Comparison of ENCODE assay signal across 8 mouse cellular contexts in the genomic region with DNA sequence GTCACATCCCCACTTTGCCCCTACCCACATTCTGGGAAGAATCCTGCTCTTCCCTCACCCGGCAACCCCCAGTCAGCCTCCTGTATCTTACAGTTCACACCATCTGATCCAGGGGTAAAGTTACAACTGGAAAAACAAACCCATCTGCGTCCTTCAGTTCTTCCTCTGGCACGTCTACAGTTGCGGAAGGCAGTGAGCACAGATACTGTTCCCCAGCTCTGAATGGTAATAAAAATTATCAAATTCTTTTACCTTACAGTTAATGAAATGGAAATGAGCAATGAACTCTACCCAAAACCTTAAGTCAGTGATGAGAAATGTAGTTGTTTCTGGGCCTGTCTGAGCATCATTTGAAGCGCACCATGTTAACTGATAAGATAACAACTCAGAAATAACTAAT. TPM values are rescaled to one million over a fixed set of nuclear protein-coding genes. Genes with fewer than 3 reads are reported as not detected.
DNase-seq lines count a peak whose midpoint lies in the region; ATAC-seq and TF ChIP-seq lines count a peak whose summit lies in the region.

No protein-coding gene starts in this region.

- H3K27me3 ChIP-seq in forebrain, embryonic 11.5 days (ENCODE audit: control insufficient read depth, insufficient read depth, low read length), result no peaks in the 10 kb centered on the region
- H3K27me3 ChIP-seq in intestine, postnatal 0 days (replicated peaks; ENCODE audit: control insufficient read depth, insufficient read depth, low read length), result no peaks in the 10 kb centered on the region
- H3K27me3 ChIP-seq in small intestine, adult 2 months (ENCODE audit: control insufficient read depth, insufficient read depth, low read length), result no peaks in the 10 kb centered on the region

- peak overlapping the region; percentile 91 for H3K27ac ChIP-seq in gastrocnemius, adult 2 months
- peak overlapping the region; percentile 100 for H3K27ac ChIP-seq in forebrain, embryonic 11.5 days (ENCODE audit: low read depth, low read length)
- H3K27ac ChIP-seq in intestine, postnatal 0 days (ENCODE audit: low read depth, low read length), result peak overlapping the region; percentile 88
- peak overlapping the region; percentile 79 for H3K27ac ChIP-seq in small intestine, adult 2 months (ENCODE audit: insufficient read depth, low read depth, low read length)

- H3K9ac ChIP-seq in forebrain, embryonic 11.5 days (ENCODE audit: low read length), result no peak overlapping the region
- no peak overlapping the region for H3K9ac ChIP-seq in intestine, postnatal 0 days (ENCODE audit: low read depth, low read length)

- H3K36me3 ChIP-seq in forebrain, embryonic 11.5 days (ENCODE audit: control insufficient read depth, insufficient read depth, low read length), result no peaks in the 10 kb centered on the region
- H3K36me3 ChIP-seq in intestine, postnatal 0 days (ENCODE audit: control insufficient read depth, insufficient read depth), result no peaks in the 10 kb centered on the region
- no peaks in the 10 kb centered on the region for H3K36me3 ChIP-seq in small intestine, adult 2 months (ENCODE audit: control insufficient read depth, insufficient read depth, low read length)

- no peaks in the 10 kb centered on the region; the same call in 1 of the 2 replicates for H3K9me3 ChIP-seq in forebrain, embryonic 11.5 days (ENCODE audit: control insufficient read depth, low read length)
- no peaks in the 10 kb centered on the region for H3K9me3 ChIP-seq in intestine, postnatal 0 days (ENCODE audit: control insufficient read depth)

- ATAC-seq in forebrain, embryonic 11.5 days (replicated peaks; ENCODE audit: low FRiP score), result no peak
- ATAC-seq in intestine, postnatal 0 days, result no peak

- 58% methylated on average over 5 of the region's 5 CpGs for WGBS in forebrain, embryonic 11.5 days
- WGBS in intestine, postnatal 0 days, result 59% methylated on average over 5 of the region's 5 CpGs
- 51% methylated on average over 5 of the region's 5 CpGs for WGBS in small intestine, adult 2 months

- intact Hi-C loops in gastrocnemius, adult 2 months (cut with DNase I), result loop anchor here (1.0 kb wide), 2 partner anchors 64 to 87 kb away; no protein-coding TSS in a partner anchor

- peak; percentile 26 for DNase-seq in gastrocnemius, adult 2 months
- no peak for DNase-seq in gastrocnemius, postnatal 4 days (ENCODE audit: low spot score in 2 of 2)
- DNase-seq in A20 (ENCODE audit: low read depth, low spot score), result peak; percentile 71
- DNase-seq in forebrain, embryonic 11.5 days (ENCODE audit: low spot score), result no peak
- DNase-seq in urinary bladder, postnatal 25 days (ENCODE audit: low spot score), result no peak
- no peak for DNase-seq in left cerebral cortex, adult 9 months (ENCODE audit: low spot score in 2 of 2)

- H3K4me1 ChIP-seq in forebrain, embryonic 11.5 days (replicated peaks; ENCODE audit: control insufficient read depth, insufficient read depth, low read length), result peaks cover 6% of the 10 kb centered on the region; the same call in 1 of the 2 replicates
- peaks cover 15% of the 10 kb centered on the region; the same call in 1 of the 2 replicates for H3K4me1 ChIP-seq in intestine, postnatal 0 days (replicated peaks; ENCODE audit: control insufficient read depth, insufficient read depth, low read length)
- H3K4me1 ChIP-seq in small intestine, adult 2 months (ENCODE audit: control insufficient read depth, insufficient read depth, insufficient read length, low read length), result peaks cover 31% of the 10 kb centered on the region

- TF ChIP-seq CTCF in gastrocnemius, adult 2 months (IDR thresholded peaks at IDR 0.05), result no peak
- no peak for TF ChIP-seq CTCF in intestine, postnatal 0 days (IDR thresholded peaks at IDR 0.05; ENCODE audit: low read depth)
- TF ChIP-seq CTCF in small intestine, adult 2 months (IDR thresholded peaks at IDR 0.05; ENCODE audit: extremely low read depth, insufficient read length, insufficient replicate concordance, low read depth, low read length), result no peak

- H3K4me3 ChIP-seq in gastrocnemius, adult 2 months, result peak overlapping the region; percentile 31
- H3K4me3 ChIP-seq in forebrain, embryonic 11.5 days (ENCODE audit: low read depth, low read length), result no peak overlapping the region
- H3K4me3 ChIP-seq in intestine, postnatal 0 days (ENCODE audit: low read depth, low read length), result no peak overlapping the region
- H3K4me3 ChIP-seq in small intestine, adult 2 months (ENCODE audit: low read depth, low read length), result no peak overlapping the region

- H3K4me2 ChIP-seq in forebrain, embryonic 11.5 days (ENCODE audit: low read depth, low read length, severe bottlenecking), result no peak overlapping the region
- H3K4me2 ChIP-seq in intestine, postnatal 0 days (replicated peaks; ENCODE audit: low read depth), result no peak overlapping the region

- TF ChIP-seq POLR2A in small intestine, adult 2 months (IDR thresholded peaks at IDR 0.05; ENCODE audit: low read depth, low read length), result no peak

RNA-seq across cellular contexts. Expression of a gene that starts 38.1 kb away (rescaled TPM):
- total RNA-seq in gastrocnemius, adult 2 months (2021), result 10 to 100 TPM; 43.4 to 46.9 TPM
- total RNA-seq in gastrocnemius, postnatal 4 days (2021), result 100 to 1,000 TPM in 1 of 2 experiments, 10 to 100 TPM in 1; 85.1 to 102 TPM
- polyA plus RNA-seq in forebrain, embryonic 11.5 days (2014; fragmentation: Nextera tagmentation; extraction: Ambion mirVana), result 57.8 and 66.6 TPM in 2 replicates
- 8.6 and 9.4 TPM in 2 replicates for polyA plus RNA-seq in intestine, postnatal 0 days (2015; fragmentation: Nextera tagmentation; extraction: Ambion mirVana)
- polyA plus RNA-seq in small intestine, adult 2 months (2012; rRNA removed), result 9.4 and 19.0 TPM in 2 replicates

RNA-seq across cellular contexts. Expression of a gene that starts 52.5 kb away (rescaled TPM):
- not detected for total RNA-seq in gastrocnemius, adult 2 months (2021)
- not detected for total RNA-seq in gastrocnemius, postnatal 4 days (2021)
- not detected in 2 replicates for polyA plus RNA-seq in forebrain, embryonic 11.5 days (2014; fragmentation: Nextera tagmentation; extraction: Ambion mirVana)
- polyA plus RNA-seq in intestine, postnatal 0 days (2015; fragmentation: Nextera tagmentation; extraction: Ambion mirVana), result not detected in 2 replicates
- not detected in 2 replicates for polyA plus RNA-seq in small intestine, adult 2 months (2012; rRNA removed)

Comparison
In these comparisons a context has a peak if more than half of its experiments do, and no peak if none do; other contexts are left out.
1. DNase-seq: peak in gastrocnemius, adult 2 months (single experiment) and A20 (single experiment); none in gastrocnemius, postnatal 4 days (0 of 2), forebrain, embryonic 11.5 days (single experiment), urinary bladder, postnatal 25 days (single experiment) and left cerebral cortex, adult 9 months (0 of 2).
2. Peak in every context shown above with its lines, with median percentiles within 50 percentile points of each other: H3K27ac ChIP-seq.